Comparison of ENCODE assay signal across 16 mouse cellular contexts in genomic region chr12:47264118-47264517, GRCm38 (mm10).
DNase-seq lines count a peak whose midpoint lies in the region; TF ChIP-seq lines count a peak whose summit lies in the region.
"Had no signal": no experiment of that assay in that cellular context is flagged by ENCODE, and none has a peak within 500 bp of the region (broad histone marks: within the 10 kb centered on the region; RNA-seq: fewer than 3 reads in every experiment).

No protein-coding gene starts in this region.

- no peak overlapping the region for H3K27ac ChIP-seq in MEL (ENCODE audit: control insufficient read depth, low read depth, low read length)

- no peak for TF ChIP-seq CTCF in MEL (IDR thresholded peaks at IDR 0.05 in 2 of 3, conservative IDR thresholded peaks at IDR 0.05 in 1 of 3; ENCODE audit: control insufficient read depth in 1 of 3, insufficient read depth in 1 of 3, low read depth in 2 of 3, low read length in 3 of 3, poor library complexity in 1 of 3, severe bottlenecking in 1 of 3)

- H3K4me3 ChIP-seq in MEL (ENCODE audit: control insufficient read depth in 1 of 2, insufficient read depth in 1 of 2, low read depth in 2 of 2, low read length in 2 of 2), result peak overlapping the region in 1 of 2 experiments; percentile 7; a peak in 1 of 4 replicates

- no peak for TF ChIP-seq POLR2A in MEL (IDR thresholded peaks at IDR 0.05; ENCODE audit: control insufficient read depth in 1 of 2, insufficient read depth in 1 of 2, low read depth in 1 of 2, low read length in 2 of 2, poor library complexity in 1 of 2)

- peak; percentile 12 for DNase-seq in MEL (ENCODE audit: low read depth, low spot score)
- no peak for DNase-seq in left cerebral cortex, postnatal 10 days (ENCODE audit: extremely low spot score in 1 of 2, low spot score in 2 of 2)
- DNase-seq: adrenal gland, adult 2 months; adrenal gland, adult 8-10 months; adrenal gland, postnatal 10 days; adrenal gland, postnatal 14 days; adrenal gland, postnatal 25 days; adrenal gland, postnatal 36 days; B cell, adult 2 months; cerebellum, adult 11 months; cerebellum, adult 11-12 months; cerebellum, adult 18-20 months; cerebellum, adult 2 months; cerebellum, adult 8-10 months had no signal

- H3K36me3 ChIP-seq in MEL (ENCODE audit: control insufficient read depth in 1 of 2, insufficient read depth in 2 of 2, low read length in 2 of 2), result no peaks in the 10 kb centered on the region; a peak in 1 of 4 replicates
- H3K36me3 ChIP-seq: G1E had no signal

- TF ChIP-seq RAD21 in MEL (IDR thresholded peaks at IDR 0.05; ENCODE audit: low read depth, low read length), result no peak

- H3K79me2 ChIP-seq in MEL (ENCODE audit: control insufficient read depth, insufficient read depth, low read length, poor library complexity), result no peaks in the 10 kb centered on the region

- H3K9me3 ChIP-seq in MEL (replicated peaks; ENCODE audit: insufficient read depth, low read length), result no peaks in the 10 kb centered on the region
- H3K9me3 ChIP-seq: G1E had no signal

- TF ChIP-seq EP300 in MEL (IDR thresholded peaks at IDR 0.05; ENCODE audit: low read depth in 1 of 2, low read length in 2 of 2), result peak; percentile 39 to 73; a peak in 2 of 4 replicates

- H3K4me1 ChIP-seq in MEL (ENCODE audit: control insufficient read depth in 1 of 2, insufficient read depth in 2 of 2, low read length in 2 of 2), result peaks cover 0 to 12% of the 10 kb centered on the region in 2 experiments; a peak in 2 of 4 replicates

- no peaks in the 10 kb centered on the region for H3K27me3 ChIP-seq in MEL (ENCODE audit: control insufficient read depth in 1 of 2, insufficient read depth in 2 of 2, low read length in 2 of 2)
- H3K27me3 ChIP-seq: CH12.LX had no signal

- intact Hi-C loops in left cerebral cortex, postnatal 10 days (cut with DNase I), result no loop called here

- H3K9ac ChIP-seq in MEL (ENCODE audit: control insufficient read depth, low read depth, low read length, poor library complexity, severe bottlenecking), result no peak overlapping the region

TF ChIP-seq in MEL, 35 proteins besides CTCF, POLR2A, EP300 and RAD21:
- TF ChIP-seq GATA1 (IDR thresholded peaks at IDR 0.05; ENCODE audit: low read depth, low read length) (peak; percentile 37; the same call in 1 of the 2 replicates), CHD1 (IDR thresholded peaks at IDR 0.05; ENCODE audit: low read depth, low read length) (no peak), RCOR1 (IDR thresholded peaks at IDR 0.05; ENCODE audit: low read depth, low read length) (0 out of 2 replicates have a peak, but pooled peaks have one; percentile 18), MYB (IDR thresholded peaks at IDR 0.05; ENCODE audit: low read depth, low read length) (peak; percentile 40; the same call in 1 of the 2 replicates), ETS1 (IDR thresholded peaks at IDR 0.05; ENCODE audit: low read depth, low read length) (peak; percentile 72)
